Mouse (Mus musculus): Measurements from ENCODE around the gene Pwwp2a. TPM values are rescaled to one million over a fixed set of nuclear protein-coding genes. Genes with fewer than 3 reads are reported as not detected.

Gene Pwwp2a
- polyA plus RNA-seq, 1 experiment from 2014 or later, result 50.1 TPM

DNA sequence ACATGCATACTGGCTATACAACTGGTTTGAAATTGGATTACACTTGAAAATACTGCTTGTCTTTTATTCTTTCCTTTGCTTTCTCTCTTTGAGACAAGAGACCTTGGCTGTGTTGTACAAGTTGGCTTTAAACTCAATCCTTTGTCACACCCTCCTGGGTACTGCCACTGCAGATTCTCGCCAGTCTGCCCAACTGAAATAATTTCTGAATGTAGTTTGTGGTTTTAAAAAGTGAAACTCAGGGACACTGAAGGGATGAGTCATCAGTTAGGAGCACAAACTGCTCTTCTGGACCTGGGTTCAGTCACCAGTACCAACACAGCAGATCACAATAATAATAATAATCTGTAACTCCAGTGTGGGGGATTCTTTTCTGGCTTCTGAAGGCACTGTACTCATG is 21.8 kb downstream of the Pwwp2a start:
- Histone ChIP-seq H3K27ac (ENCODE audit: low read depth, low read length) (no peak overlapping the region), H3K9ac (ENCODE audit: low read depth, low read length) (no peak overlapping the region), H3K4me1 (ENCODE audit: control insufficient read depth, insufficient read depth, low read length) (no peaks in the 10 kb centered on the region), H3K4me3 (ENCODE audit: low read length) (no peak overlapping the region), H3K9me3 (ENCODE audit: control insufficient read depth, low read length) (no peaks in the 10 kb centered on the region), H3K4me2 (replicated peaks; ENCODE audit: low read depth, low read length) (no peak overlapping the region), H3K36me3 (ENCODE audit: control insufficient read depth, insufficient read depth, low read length) (peaks cover 38% of the 10 kb centered on the region), H3K27me3 (ENCODE audit: control insufficient read depth, insufficient read depth, low read length) (no peaks in the 10 kb centered on the region)
- 89% methylated on average over 1 of the region's 1 CpGs for WGBS
- no peak for ATAC-seq (ENCODE audit: low FRiP score, low TSS enrichment)

DNA sequence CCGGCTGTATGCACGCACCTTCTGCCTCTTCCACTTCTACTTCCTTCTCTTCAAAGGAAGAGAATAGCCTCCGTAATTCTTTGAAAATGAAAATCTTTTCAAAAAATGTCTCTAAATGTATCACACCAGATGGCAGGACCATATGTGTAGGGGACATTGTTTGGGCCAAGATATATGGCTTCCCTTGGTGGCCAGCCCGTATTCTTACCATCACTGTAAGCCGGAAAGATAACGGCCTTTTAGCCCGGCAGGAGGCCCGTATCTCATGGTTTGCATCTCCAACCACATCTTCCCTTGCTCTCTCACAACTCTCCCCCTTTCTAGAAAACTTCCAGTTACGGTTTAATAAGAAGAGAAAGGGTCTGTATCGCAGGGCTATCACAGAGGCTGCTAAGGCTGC is 24.0 kb downstream of the Pwwp2a start:
- Histone ChIP-seq H3K4me1 (ENCODE audit: control insufficient read depth, insufficient read depth, low read length) (no peaks in the 10 kb centered on the region), H3K27ac (ENCODE audit: low read depth, low read length) (no peak overlapping the region), H3K9ac (ENCODE audit: low read depth, low read length) (no peak overlapping the region), H3K36me3 (ENCODE audit: control insufficient read depth, insufficient read depth, low read length) (peaks cover 28% of the 10 kb centered on the region), H3K4me3 (ENCODE audit: low read length) (no peak overlapping the region), H3K27me3 (ENCODE audit: control insufficient read depth, insufficient read depth, low read length) (no peaks in the 10 kb centered on the region), H3K9me3 (ENCODE audit: control insufficient read depth, low read length) (no peaks in the 10 kb centered on the region), H3K4me2 (replicated peaks; ENCODE audit: low read depth, low read length) (no peak overlapping the region)
- ATAC-seq (ENCODE audit: low FRiP score, low TSS enrichment), result no peak
- 93% methylated on average over 10 of the region's 10 CpGs for WGBS

DNA sequence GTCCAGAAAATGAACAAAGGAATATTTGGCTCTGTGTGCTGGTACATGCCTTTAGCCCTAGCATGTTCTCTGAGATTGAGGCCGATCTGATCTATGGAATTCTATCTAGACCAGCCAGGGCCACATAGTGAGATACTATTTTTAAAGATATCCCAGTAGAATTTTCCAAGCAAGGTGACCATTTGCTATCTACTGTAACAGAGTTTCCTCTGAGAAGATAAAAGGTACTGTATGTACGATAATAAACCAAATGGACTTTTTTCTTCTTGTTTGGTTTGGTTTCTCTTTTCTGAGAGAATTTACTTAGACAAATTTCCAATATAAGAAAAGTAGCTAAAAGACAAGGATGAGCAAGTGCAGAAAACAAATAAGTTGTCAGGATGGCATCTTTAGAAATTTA is 26.6 kb downstream of the Pwwp2a start:
- H3K4me3 ChIP-seq (ENCODE audit: low read length), result no peak overlapping the region
- 97% methylated on average over 2 of the region's 2 CpGs for WGBS
- no peaks in the 10 kb centered on the region for H3K4me1 ChIP-seq (ENCODE audit: control insufficient read depth, insufficient read depth, low read length)

DNA sequence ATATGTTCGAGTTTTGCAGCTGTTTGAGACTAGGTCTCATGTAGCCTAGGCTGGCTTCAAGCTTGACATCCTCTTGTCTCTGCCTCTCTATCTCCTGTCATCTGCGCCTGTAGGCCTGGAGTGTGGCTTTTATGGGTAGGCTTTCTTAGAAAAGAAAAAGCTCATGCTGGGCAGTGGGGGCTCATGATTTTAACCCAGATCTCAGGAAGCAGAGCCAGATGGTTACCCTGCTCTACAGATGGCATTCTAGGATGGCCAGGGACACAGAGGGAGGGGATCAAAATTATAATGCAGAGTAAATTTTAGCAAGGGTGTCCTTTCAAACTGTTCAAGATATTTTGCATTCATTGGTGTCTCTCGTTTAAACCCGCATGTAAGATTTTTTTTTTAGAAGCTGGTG is 30.4 kb downstream of the Pwwp2a start:
- Histone ChIP-seq H3K4me3 (ENCODE audit: low read length) (no peak overlapping the region), H3K4me2 (replicated peaks; ENCODE audit: low read depth, low read length) (no peak overlapping the region), H3K36me3 (ENCODE audit: control insufficient read depth, insufficient read depth, low read length) (peaks cover 13% of the 10 kb centered on the region), H3K9ac (ENCODE audit: low read depth, low read length) (no peak overlapping the region), H3K9me3 (ENCODE audit: control insufficient read depth, low read length) (no peaks in the 10 kb centered on the region), H3K4me1 (ENCODE audit: control insufficient read depth, insufficient read depth, low read length) (no peaks in the 10 kb centered on the region), H3K27me3 (ENCODE audit: control insufficient read depth, insufficient read depth, low read length) (no peaks in the 10 kb centered on the region), H3K27ac (ENCODE audit: low read depth, low read length) (no peak overlapping the region)
- no peak for ATAC-seq (ENCODE audit: low FRiP score, low TSS enrichment)
- WGBS, result 96% methylated on average over 4 of the region's 4 CpGs

More for the DNA sequence above, 26.6 kb downstream of the Pwwp2a start:
- H3K36me3 ChIP-seq (ENCODE audit: control insufficient read depth, insufficient read depth, low read length), result peaks cover 32% of the 10 kb centered on the region
- no peaks in the 10 kb centered on the region for H3K9me3 ChIP-seq (ENCODE audit: control insufficient read depth, low read length)
- no peaks in the 10 kb centered on the region for H3K27me3 ChIP-seq (ENCODE audit: control insufficient read depth, insufficient read depth, low read length)
- no peak overlapping the region for H3K4me2 ChIP-seq (replicated peaks; ENCODE audit: low read depth, low read length)
- no peak overlapping the region for H3K27ac ChIP-seq (ENCODE audit: low read depth, low read length)
- H3K9ac ChIP-seq (ENCODE audit: low read depth, low read length), result no peak overlapping the region
- ATAC-seq (ENCODE audit: low FRiP score, low TSS enrichment), result no peak

DNA sequence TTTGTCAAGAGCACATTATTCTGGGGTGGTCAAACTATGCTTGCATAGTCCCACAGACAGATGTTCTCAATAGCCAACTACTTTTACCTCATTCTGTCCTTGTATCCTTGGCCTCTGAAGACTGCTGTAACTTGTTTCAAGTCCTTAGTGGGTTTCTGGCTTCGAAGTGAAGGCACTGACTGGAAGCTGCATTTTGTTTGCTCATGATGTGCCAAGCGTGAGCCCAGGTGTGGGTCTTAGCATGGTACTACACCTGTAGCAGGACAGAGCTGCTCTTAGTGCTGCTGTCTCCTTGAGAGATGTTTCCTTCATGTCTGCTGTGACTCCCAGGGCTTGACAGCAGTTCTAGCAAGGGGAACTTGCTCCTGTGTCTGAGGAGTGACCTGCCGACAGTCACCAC is 41.6 kb downstream of the Pwwp2a start:
- H3K9ac ChIP-seq (ENCODE audit: low read depth, low read length), result no peak overlapping the region
- H3K27ac ChIP-seq (ENCODE audit: low read depth, low read length), result no peak overlapping the region
- no peaks in the 10 kb centered on the region for H3K4me1 ChIP-seq (ENCODE audit: control insufficient read depth, insufficient read depth, low read length)
- H3K9me3 ChIP-seq (ENCODE audit: control insufficient read depth, low read length), result no peaks in the 10 kb centered on the region
- no peak overlapping the region for H3K4me3 ChIP-seq (ENCODE audit: low read length)
- ATAC-seq (ENCODE audit: low FRiP score, low TSS enrichment), result no peak
- no peak overlapping the region for H3K4me2 ChIP-seq (replicated peaks; ENCODE audit: low read depth, low read length)
- peaks cover 27% of the 10 kb centered on the region for H3K36me3 ChIP-seq (ENCODE audit: control insufficient read depth, insufficient read depth, low read length)
- WGBS, result 89% methylated on average over 3 of the region's 3 CpGs
- no peaks in the 10 kb centered on the region for H3K27me3 ChIP-seq (ENCODE audit: control insufficient read depth, insufficient read depth, low read length)

DNA sequence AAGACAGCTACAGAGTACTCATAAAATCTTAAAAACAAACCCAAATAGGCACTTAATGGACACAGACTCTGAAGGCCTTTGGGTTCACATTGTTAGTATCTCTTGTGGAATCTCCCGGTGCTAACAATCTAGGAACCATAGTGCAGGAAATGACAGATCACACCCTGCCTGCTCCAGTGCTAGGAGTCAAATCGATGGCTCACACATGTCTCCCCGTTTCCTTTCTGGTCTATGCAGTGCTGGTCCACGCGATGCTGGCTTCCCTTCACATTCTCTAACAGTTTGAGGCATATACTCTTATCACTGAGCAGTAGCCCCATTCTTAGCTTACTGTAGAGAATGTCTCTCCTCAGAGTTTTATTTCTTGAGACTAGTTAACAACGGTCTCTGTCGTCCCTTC is 46.0 kb downstream of the Pwwp2a start:
- Histone ChIP-seq H3K27ac (ENCODE audit: low read depth, low read length) (no peak overlapping the region), H3K9ac (ENCODE audit: low read depth, low read length) (no peak overlapping the region), H3K4me2 (replicated peaks; ENCODE audit: low read depth, low read length) (no peak overlapping the region), H3K9me3 (ENCODE audit: control insufficient read depth, low read length) (no peaks in the 10 kb centered on the region), H3K4me3 (ENCODE audit: low read length) (no peak overlapping the region), H3K36me3 (ENCODE audit: control insufficient read depth, insufficient read depth, low read length) (peaks cover 38% of the 10 kb centered on the region), H3K27me3 (ENCODE audit: control insufficient read depth, insufficient read depth, low read length) (no peaks in the 10 kb centered on the region), H3K4me1 (ENCODE audit: control insufficient read depth, insufficient read depth, low read length) (no peaks in the 10 kb centered on the region)
- 66% methylated on average over 7 of the region's 7 CpGs for WGBS
- ATAC-seq (ENCODE audit: low FRiP score, low TSS enrichment), result no peak; the same call in 1 of the 2 replicates

DNA sequence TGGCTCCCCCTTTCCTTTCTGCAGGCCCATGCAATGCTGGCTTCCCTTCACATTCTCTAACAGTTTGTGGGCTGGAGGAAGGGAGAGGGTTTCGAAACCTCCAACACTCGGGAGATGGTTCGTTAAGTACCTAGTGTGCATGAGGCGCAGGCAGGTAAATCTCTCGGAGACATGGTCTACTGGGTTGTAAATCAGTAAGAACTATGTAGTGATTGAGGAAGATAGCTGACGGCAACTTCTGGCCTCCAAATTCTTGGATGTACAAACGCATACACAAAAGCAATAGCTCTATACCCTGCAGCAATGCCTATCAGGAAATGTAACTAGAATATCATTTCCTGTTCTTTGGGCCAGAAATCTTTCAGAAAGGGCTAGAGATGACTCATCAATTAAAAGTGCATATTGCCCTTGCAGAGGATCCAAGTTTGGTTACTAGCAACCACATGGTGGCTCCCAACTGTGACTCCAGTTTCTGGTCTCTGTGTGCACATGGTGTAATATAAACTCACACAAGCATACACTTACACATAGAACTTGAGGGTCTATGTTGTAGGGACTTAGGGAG is 47.0 kb downstream of the Pwwp2a start:
- Histone ChIP-seq H3K27ac (ENCODE audit: low read depth, low read length) (peak overlapping the region; percentile 45; the same call in 1 of the 2 replicates), H3K36me3 (ENCODE audit: control insufficient read depth, insufficient read depth, low read length) (peaks cover 42% of the 10 kb centered on the region), H3K9ac (ENCODE audit: low read depth, low read length) (no peak overlapping the region), H3K4me2 (replicated peaks; ENCODE audit: low read depth, low read length) (no peak overlapping the region), H3K4me3 (ENCODE audit: low read length) (no peak overlapping the region), H3K27me3 (ENCODE audit: control insufficient read depth, insufficient read depth, low read length) (no peaks in the 10 kb centered on the region), H3K4me1 (ENCODE audit: control insufficient read depth, insufficient read depth, low read length) (no peaks in the 10 kb centered on the region), H3K9me3 (ENCODE audit: control insufficient read depth, low read length) (no peaks in the 10 kb centered on the region)
- ATAC-seq (ENCODE audit: low FRiP score, low TSS enrichment), result peak; percentile 37; the same call in 1 of the 2 replicates
- WGBS, result 54% methylated on average over 7 of the region's 7 CpGs

DNA sequence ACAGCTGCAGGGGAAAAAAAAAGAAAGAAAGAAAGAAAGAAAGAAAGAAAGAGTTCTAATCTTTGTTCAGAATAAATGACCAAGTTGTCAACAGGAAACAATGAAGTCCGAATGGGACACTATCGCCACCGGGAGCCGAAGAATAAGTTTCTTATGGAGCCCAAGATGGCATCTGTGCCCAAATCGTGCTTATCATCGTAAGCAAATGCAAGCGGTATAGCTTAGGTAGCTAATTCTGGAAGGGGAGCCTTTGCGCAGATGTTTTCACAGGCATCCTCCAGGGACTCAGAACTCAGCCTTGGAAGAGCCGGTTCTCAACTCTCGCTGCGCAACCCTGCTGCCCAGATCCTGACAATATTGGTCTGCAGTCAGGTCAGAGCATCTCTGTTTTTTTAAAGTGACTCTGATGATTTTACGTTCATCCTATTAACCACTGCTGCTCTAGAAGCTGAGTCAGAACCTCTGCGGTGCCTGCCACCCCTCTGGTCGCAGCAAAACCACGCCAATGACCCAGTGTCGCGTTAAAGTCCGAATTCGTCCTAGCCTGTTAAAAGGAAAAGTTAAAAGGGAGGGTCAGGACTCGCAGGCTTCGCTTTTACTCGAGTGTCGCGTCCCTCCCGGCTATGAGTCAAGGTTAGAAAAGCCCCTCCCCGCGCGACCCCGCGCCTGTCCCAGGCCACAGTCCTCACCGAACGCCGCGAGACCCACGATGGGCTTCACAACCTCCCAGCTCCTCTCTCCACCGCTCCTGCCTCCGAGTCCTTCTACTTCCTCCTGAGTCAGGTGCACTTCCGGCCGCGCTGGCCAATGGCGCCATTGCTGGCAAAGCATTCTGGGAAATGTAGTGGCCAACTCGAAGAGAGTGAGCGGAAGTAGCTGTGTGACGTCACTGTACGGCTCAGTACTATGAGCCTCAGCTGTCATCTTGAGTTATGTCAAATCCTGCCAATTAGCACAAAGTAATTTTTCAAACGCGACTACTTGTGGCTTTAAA is 65.7 kb downstream of the Pwwp2a start, which contains the start of gene Ttc1:
Gene Ttc1, minus strand, starts transcription at position 776 of the 994 bp plus-strand sequence.
- H3K4me2 ChIP-seq (replicated peaks; ENCODE audit: low read depth, low read length), result peak within 1 kb of the TSS; percentile 66
- no peaks in the 10 kb centered on the region for H3K9me3 ChIP-seq (ENCODE audit: control insufficient read depth, low read length)
- no peaks in the 10 kb centered on the region for H3K27me3 ChIP-seq (ENCODE audit: control insufficient read depth, insufficient read depth, low read length)
- H3K27ac ChIP-seq (ENCODE audit: low read depth, low read length), result peak within 1 kb of the TSS; percentile 21; the same call in 1 of the 2 replicates
- WGBS, result 4% methylated on average over 47 of the region's 47 CpGs
- H3K4me3 ChIP-seq (ENCODE audit: low read length), result peak within 1 kb of the TSS; percentile 77
- ATAC-seq (ENCODE audit: low FRiP score, low TSS enrichment), result peak; percentile 99
- peaks cover 6% of the 10 kb centered on the region; the same call in 1 of the 2 replicates for H3K4me1 ChIP-seq (ENCODE audit: control insufficient read depth, insufficient read depth, low read length)
- peaks cover 19% of the 10 kb centered on the region for H3K36me3 ChIP-seq (ENCODE audit: control insufficient read depth, insufficient read depth, low read length)
- H3K9ac ChIP-seq (ENCODE audit: low read depth, low read length), result peak within 1 kb of the TSS; percentile 76

DNA sequence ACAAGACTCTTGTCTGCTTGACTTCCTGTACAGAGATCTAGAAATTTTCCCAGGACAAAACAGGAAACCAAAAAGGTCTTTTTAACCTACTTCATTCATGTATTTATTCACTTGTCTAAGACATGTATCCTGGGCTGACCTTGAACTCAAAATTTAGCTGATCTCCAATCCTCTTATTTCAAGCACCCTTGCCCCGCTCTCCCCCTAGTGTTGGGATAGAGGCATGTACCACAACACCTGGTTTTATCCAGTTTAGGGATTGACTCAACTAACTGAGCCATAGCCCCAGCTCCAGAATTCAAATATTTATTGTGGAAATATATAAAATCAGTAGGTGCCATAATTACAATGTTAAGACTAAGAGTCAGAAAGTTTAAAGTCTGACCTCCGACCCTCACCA is 69.7 kb downstream of the Pwwp2a start:
- H3K27ac ChIP-seq (ENCODE audit: low read depth, low read length), result no peak overlapping the region
- H3K36me3 ChIP-seq (ENCODE audit: control insufficient read depth, insufficient read depth, low read length), result no peaks in the 10 kb centered on the region
- 72% methylated on average over 2 of the region's 2 CpGs for WGBS
- no peak overlapping the region for H3K9ac ChIP-seq (ENCODE audit: low read depth, low read length)
- peaks cover 5% of the 10 kb centered on the region; the same call in 1 of the 2 replicates for H3K4me1 ChIP-seq (ENCODE audit: control insufficient read depth, insufficient read depth, low read length)
- H3K4me3 ChIP-seq (ENCODE audit: low read length), result no peak overlapping the region
- no peak overlapping the region for H3K4me2 ChIP-seq (replicated peaks; ENCODE audit: low read depth, low read length)
- no peak for ATAC-seq (ENCODE audit: low FRiP score, low TSS enrichment)
- H3K9me3 ChIP-seq (ENCODE audit: control insufficient read depth, low read length), result no peaks in the 10 kb centered on the region
- H3K27me3 ChIP-seq (ENCODE audit: control insufficient read depth, insufficient read depth, low read length), result no peaks in the 10 kb centered on the region

Data from kidney, embryonic 14.5 days (tissue).